Mouse (Mus musculus) erythroblast, embryonic 14.5 days (primary cell): Measurements from ENCODE around the gene Spata5. TPM values are rescaled to one million over a fixed set of nuclear protein-coding genes. Genes with fewer than 3 reads are reported as not detected.
"Not testable (repeated sequence)": the region's sequence is repeated elsewhere in the genome, so short reads cannot be mapped to it uniquely, and the experiment has no call there.

Experiments used
- H3K27me3 ChIP-seq: 2 replicates; pipeline ENCODE4 v1.6.1; 2012; ENCODE audit warnings: inconsistent platforms; ENCODE audit not compliant: control insufficient read depth
- H3K36me3 ChIP-seq: 2 replicates; pipeline ENCODE4 v1.6.1; 2012; ENCODE audit warnings: mild to moderate bottlenecking, inconsistent platforms; ENCODE audit not compliant: control insufficient read depth
- H3K4me1 ChIP-seq: 2 replicates; pipeline ENCODE4 v1.6.1; 2012; ENCODE audit warnings: inconsistent platforms; ENCODE audit not compliant: control insufficient read depth
- H3K4me3 ChIP-seq: replicated peaks from 2 replicates; pipeline ENCODE3; 2012; ENCODE audit warnings: moderate library complexity, mild to moderate bottlenecking, inconsistent platforms
- H3K9me3 ChIP-seq: 2 replicates; pipeline ENCODE4 v1.6.1; 2012; ENCODE audit warnings: low read length, inconsistent platforms, mixed read lengths; ENCODE audit not compliant: control insufficient read depth
- GATA1 ChIP-seq: IDR thresholded peaks from 2 replicates; pipeline ENCODE4 v1.6.1; 2012; ENCODE audit warnings: low read length, inconsistent platforms, mixed read lengths
- TAL1 ChIP-seq: IDR thresholded peaks from 3 replicates; pipeline ENCODE4 v1.6.1; 2012; ENCODE audit warnings: low read length, inconsistent platforms, mixed read lengths
- polyA plus RNA-seq: library from polyadenylated mRNA; stranded (reverse); fragments of >175 nt; gene quantifications from 2 replicates; pipeline ENCODE4 v1.2.3, GENCODE M21; 2012

The Spata5 gene
- polyA plus RNA-seq, 1 experiment: 0.21 TPM

DNA sequence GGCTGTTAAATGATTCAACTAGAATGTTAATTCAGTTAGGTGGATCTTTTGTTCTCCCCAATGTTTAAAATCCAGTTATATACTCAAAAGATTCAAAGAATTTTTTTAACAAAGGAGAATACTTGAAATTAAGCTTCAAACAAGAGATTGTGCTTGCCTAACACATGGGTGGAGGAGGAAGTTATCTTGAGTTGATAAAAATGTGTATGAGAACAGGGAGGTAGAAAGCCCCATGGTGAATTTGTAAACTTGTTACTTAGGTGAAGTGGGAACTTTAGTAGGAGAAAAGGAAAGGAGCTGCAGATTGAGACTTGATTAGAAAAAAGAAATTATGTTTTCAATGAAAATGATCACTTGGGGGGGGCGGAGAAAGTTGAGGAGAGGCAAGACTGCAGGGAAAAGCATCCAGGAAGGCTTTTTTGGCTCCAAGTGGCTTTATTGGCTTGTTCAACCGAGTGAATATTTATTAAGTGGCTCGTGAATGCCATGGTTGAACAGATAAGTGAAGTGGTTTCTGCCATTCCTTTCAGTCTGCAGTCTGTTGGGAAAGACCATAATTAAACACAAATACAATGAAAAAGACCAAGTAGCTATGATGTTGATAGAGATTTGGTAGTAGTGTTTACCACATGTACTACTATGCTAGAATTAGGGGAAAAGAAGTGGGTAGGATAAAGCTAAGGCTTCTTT lies 100.8 kb downstream of the Spata5 start:
- no peaks in the 10 kb centered on the region for H3K9me3 ChIP-seq
- peaks cover 2% of the 10 kb centered on the region; the same call in 1 of the 2 replicates for H3K36me3 ChIP-seq
- peaks cover 56% of the 10 kb centered on the region for H3K4me1 ChIP-seq
- TF ChIP-seq GATA1 (no peak), TAL1 (no peak)
- H3K4me3 ChIP-seq: no peak overlapping the region
- H3K27me3 ChIP-seq: no peaks in the 10 kb centered on the region

DNA sequence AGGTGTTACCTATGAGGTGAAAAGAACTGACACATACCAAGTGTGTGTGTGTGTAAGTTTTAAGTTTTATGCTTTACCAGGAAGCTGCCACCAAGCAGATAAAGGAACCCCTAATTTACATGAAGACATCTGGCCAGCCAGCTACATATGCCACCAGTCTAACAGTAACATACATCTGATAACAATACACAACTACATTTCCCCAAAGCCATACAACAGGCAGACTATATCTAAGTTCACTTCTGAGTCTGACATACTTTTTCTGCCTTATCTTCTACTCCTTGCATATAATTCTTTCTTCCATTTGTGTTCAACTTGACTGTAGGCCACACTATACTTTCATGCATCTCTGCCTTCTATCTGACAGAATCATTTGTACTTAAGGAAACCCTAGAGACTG lies 112.4 kb downstream of the Spata5 start:
- peaks cover 40% of the 10 kb centered on the region for H3K4me1 ChIP-seq
- peaks cover 15% of the 10 kb centered on the region for H3K36me3 ChIP-seq
- H3K27me3 ChIP-seq: no peaks in the 10 kb centered on the region
- TF ChIP-seq GATA1 (no peak), TAL1 (no peak)
- no peaks in the 10 kb centered on the region for H3K9me3 ChIP-seq
- no peak overlapping the region for H3K4me3 ChIP-seq

DNA sequence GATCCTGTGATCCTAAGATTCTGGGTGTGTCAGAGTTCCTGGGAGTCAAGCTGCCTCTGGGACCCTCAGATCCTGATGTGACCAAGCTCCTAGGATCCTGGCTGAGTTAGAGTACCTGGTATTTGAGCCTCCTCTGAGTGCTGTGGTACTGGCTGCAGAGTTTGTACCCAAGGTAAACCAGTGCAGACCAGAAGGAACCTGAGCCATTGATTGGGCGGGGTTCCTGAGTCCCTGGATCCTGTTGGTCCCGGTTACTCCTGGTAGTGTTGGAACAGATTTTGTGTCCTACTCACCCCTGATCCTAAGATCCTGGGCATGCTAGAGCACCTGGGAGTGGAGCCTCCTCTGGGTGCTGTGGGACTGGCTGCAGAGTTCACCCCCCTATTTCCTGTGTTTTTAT lies 121.0 kb downstream of the Spata5 start:
- H3K36me3 ChIP-seq, H3K9me3 ChIP-seq, H3K4me3 ChIP-seq, H3K27me3 ChIP-seq: not testable (repeated sequence)
- H3K4me1 ChIP-seq: peaks cover 32% of the 10 kb centered on the region

DNA sequence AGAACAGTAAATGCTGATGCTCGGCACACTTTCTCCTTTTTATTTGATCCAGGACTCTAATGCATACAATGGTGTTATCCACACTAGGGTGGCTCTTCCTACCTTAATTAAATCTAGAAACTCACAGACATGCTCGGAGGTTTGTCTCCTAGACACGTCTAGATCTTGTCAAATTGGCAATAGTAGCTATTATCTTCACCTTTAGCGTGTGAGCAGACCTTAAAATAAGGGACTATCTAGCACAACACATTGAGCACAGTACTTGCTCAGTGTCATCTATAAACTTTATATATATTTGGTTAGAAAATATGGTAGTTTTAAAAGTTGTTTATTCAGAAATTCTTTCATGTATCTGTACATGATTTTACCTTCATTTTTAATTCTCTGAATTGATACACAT lies 126.7 kb downstream of the Spata5 start:
- peaks cover 80% of the 10 kb centered on the region for H3K4me1 ChIP-seq
- TF ChIP-seq GATA1: no peak
- 0 out of 3 replicates have a peak, but pooled peaks have one; percentile 22 for TF ChIP-seq TAL1

DNA sequence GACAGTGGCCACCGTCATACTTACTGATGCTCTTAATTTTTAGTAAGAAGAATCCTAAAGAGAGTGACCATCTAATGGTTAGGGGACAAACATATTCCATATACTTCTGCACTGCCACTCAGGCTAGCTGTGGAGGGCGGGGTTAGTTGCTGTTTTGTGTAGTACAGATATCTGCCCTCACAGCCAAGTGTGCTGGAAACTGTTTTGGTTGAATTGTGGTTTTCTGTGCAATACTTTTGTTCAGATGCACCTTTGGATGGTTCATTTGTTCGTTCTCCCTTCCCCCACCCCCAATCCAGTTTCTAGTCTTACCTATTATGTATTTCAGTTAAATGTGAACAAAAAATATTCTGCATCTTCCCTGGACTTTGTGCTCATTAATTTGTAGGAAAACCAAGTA lies 130.5 kb downstream of the Spata5 start:
- Histone ChIP-seq H3K27me3 (no peaks in the 10 kb centered on the region), H3K36me3 (peaks cover 6% of the 10 kb centered on the region), H3K4me3 (peak overlapping the region; percentile 28), H3K4me1 (peaks cover 91% of the 10 kb centered on the region), H3K9me3 (no peaks in the 10 kb centered on the region)
- no peak for TF ChIP-seq GATA1

More for the DNA sequence above, 126.7 kb downstream of the Spata5 start:
- Histone ChIP-seq H3K4me3 (no peak overlapping the region), H3K27me3 (no peaks in the 10 kb centered on the region), H3K36me3 (peaks cover 5% of the 10 kb centered on the region), H3K9me3 (no peaks in the 10 kb centered on the region)

DNA sequence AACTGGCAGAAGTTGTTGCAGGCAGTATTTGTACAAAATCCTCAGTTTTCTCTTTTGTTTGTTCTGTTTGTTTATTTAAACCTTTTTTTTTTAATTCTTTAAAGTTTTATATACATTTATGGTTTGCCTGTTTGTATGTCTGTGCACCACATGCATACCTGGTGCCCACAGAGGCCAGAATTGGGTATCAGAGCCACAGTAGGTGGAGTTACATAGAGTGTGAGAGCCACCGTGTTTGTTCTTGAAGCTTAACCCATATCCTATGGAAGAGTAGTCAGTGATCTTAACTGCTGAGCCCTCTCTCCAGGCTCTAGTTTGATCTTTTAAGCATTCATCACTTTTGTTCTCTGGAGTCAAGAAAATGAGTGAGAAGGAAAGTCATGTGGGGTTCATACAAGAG lies 130.9 kb downstream of the Spata5 start:
- no peak for TF ChIP-seq GATA1
- no peak for TF ChIP-seq TAL1
- peaks cover 7% of the 10 kb centered on the region for H3K36me3 ChIP-seq
- peaks cover 91% of the 10 kb centered on the region for H3K4me1 ChIP-seq
- H3K4me3 ChIP-seq: peak overlapping the region; percentile 49
- no peaks in the 10 kb centered on the region for H3K9me3 ChIP-seq
- no peaks in the 10 kb centered on the region for H3K27me3 ChIP-seq

DNA sequence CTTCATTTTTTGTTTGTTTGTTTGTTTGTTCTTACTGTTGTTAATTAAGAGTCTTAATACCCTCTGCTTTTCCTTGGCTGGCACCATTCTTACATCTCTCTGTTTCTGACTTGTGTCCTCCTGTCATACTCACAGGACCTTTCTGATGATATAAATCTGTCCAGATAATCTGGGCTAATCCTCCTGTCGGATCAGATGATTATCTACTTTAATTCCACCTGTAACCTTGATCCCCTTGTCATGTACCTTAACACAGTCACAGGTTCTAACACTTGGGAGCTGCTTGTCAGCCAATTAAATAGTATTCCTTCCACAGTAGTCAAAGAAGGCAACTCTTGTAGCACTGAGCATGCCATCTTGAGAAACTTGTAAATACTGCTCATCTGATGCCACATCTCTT lies 131.8 kb downstream of the Spata5 start:
- Histone ChIP-seq H3K36me3 (peaks cover 16% of the 10 kb centered on the region), H3K4me1 (peaks cover 92% of the 10 kb centered on the region)
- TF ChIP-seq GATA1 (no peak), TAL1 (no peak)

DNA sequence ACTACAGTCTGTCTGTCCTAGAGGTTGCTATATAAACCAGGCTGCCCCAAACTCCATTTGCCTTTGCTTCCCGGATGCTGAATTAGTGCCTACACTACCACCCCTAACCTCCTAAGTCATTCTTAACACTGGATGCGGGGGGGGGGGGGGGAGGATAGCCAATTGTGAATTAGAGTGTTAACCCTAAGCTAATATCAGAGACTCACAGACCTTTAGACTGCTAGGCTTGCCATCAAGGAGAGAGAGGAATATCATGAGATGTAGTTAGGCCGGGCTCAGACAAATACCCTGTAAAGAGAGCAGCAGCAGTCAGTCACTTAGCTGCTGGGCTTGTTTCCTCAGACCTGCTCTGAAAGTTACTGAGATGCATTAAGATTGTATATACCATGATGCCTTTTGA lies 132.5 kb downstream of the Spata5 start:
- Histone ChIP-seq H3K36me3 (peaks cover 23% of the 10 kb centered on the region), H3K4me1 (peaks cover 94% of the 10 kb centered on the region), H3K4me3 (peak overlapping the region; percentile 49), H3K9me3 (no peaks in the 10 kb centered on the region), H3K27me3 (no peaks in the 10 kb centered on the region)
- TF ChIP-seq TAL1: no peak

More for the DNA sequence above, 131.8 kb downstream of the Spata5 start:
- no peaks in the 10 kb centered on the region for H3K9me3 ChIP-seq
- H3K27me3 ChIP-seq: no peaks in the 10 kb centered on the region
- H3K4me3 ChIP-seq: peak overlapping the region; percentile 49

DNA sequence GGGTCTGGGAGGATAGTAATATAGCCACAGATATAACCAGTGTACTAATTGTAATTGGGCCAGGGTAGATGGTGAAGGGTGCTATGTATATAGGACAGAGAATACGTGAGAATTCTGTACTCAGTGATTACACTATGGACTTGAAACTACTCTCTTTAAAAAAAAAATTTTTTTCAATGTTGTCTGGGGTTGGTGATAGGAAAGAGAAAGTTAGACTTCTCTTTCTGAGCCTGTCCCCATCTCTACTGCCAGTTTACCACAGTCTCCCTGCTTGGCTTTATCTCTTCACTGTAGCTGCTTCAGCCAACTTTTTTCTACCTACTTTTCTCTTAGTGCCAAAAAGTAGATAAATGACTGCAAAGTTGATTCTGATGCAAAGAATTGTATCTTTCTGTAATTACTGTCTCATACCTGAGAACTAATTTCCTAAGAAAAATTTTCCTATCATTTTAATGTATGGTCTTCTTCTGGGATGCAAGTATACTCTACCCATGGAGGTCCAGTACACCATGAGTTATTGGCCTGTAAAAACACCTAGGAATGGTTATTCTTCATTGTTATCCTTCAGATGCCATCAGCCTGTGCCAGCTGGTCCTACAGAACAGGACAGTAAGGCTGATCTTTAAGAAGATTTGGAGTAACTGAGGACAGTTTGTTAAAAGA lies 133.8 kb downstream of the Spata5 start:
- TF ChIP-seq GATA1: 0 out of 2 replicates have a peak, but pooled peaks have one; percentile 26
- TF ChIP-seq TAL1: peak; percentile 46; the same call in 2 of the 3 replicates
- no peaks in the 10 kb centered on the region for H3K9me3 ChIP-seq
- H3K36me3 ChIP-seq: peaks cover 26% of the 10 kb centered on the region
- H3K27me3 ChIP-seq: no peaks in the 10 kb centered on the region
- peaks cover 96% of the 10 kb centered on the region for H3K4me1 ChIP-seq
- peak overlapping the region; percentile 20 for H3K4me3 ChIP-seq
